Mouse (Mus musculus) layer of hippocampus, postnatal 14 days (tissue): ENCODE measurements around the gene Olfr76. TPM values are rescaled to one million over a fixed set of nuclear protein-coding genes. Genes with fewer than 3 reads are reported as not detected.
"Not testable (repeated sequence)": the region's sequence is repeated elsewhere in the genome, so short reads cannot be mapped to it uniquely, and the experiment has no call there.

ENCODE experiments used
- DNase-seq, 2 experiments: peaks; one replicate each; pipeline ENCODE4 v3.0.0; 2021 to 2022; ENCODE audit warnings: low spot score in 2 of 2, mixed read lengths in 1 of 2
- long read RNA-seq, 2 experiments: library from polyadenylated mRNA; stranded (forward); transcript quantifications; one replicate each; pipeline ENCODE4 v2.0.0; 2021
- total RNA-seq, 2 experiments: library from RNA; stranded (reverse); gene quantifications; 2 replicates each; pipeline ENCODE4 v1.2.3; 2021

Olfr76 gene
- not detected for total RNA-seq
- long read RNA-seq, experiment 1: 0 reads
- long read RNA-seq, experiment 2: 0 reads

- DNase-seq: no peak
These were observed at the start of gene Olfr76 for GRCm38 (mm10) chr19:12123103-12123502. Gene Olfr76, minus strand, starts transcription at chr19:12123203.

- not testable (repeated sequence) for DNase-seq
These were observed 47.1 kb upstream of the Olfr76 start, which contains the start of gene Olfr1555-ps1 for GRCm38 (mm10) chr19:12170062-12170599. Gene Olfr1555-ps1, minus strand, starts transcription at chr19:12170112.

GRCm38 (mm10) chr19:12145452-12145851 is 22.4 kb upstream of the Olfr76 start:
- DNase-seq: peak; percentile 22 to 79

- peak; percentile 38 to 92 for DNase-seq
These were observed 20.4 kb upstream of the Olfr76 start for GRCm38 (mm10) chr19:12143356-12143755.

GRCm38 (mm10) chr19:12134289-12134688 is 11.3 kb upstream of the Olfr76 start:
- DNase-seq: peak in 1 of 2 experiments; percentile 69

GRCm38 (mm10) chr19:12116464-12116863 is 6.5 kb downstream of the Olfr76 start:
- DNase-seq: no peak

- no peak for DNase-seq
These were observed 7.2 kb downstream of the Olfr76 start, which contains the start of gene Olfr1428 for GRCm38 (mm10) chr19:12115797-12116196. Gene Olfr1428, minus strand, starts transcription at chr19:12115897.

- DNase-seq: no peak
These were observed 9.2 kb downstream of the Olfr76 start for GRCm38 (mm10) chr19:12113807-12114206.

GRCm38 (mm10) chr19:12104541-12104940 is 18.5 kb downstream of the Olfr76 start:
- DNase-seq: peak in 1 of 2 experiments; percentile 1

- DNase-seq: no peak
These were observed 19.8 kb downstream of the Olfr76 start, which contains the start of gene Olfr1427 for GRCm38 (mm10) chr19:12103234-12103633. Gene Olfr1427, minus strand, starts transcription at chr19:12103334.

- DNase-seq: no peak
These were observed 31.1 kb downstream of the Olfr76 start, which contains the start of gene Olfr1426 for GRCm38 (mm10) chr19:12091913-12092312. Gene Olfr1426, minus strand, starts transcription at chr19:12092013.

- DNase-seq: not testable (repeated sequence)
These were observed 45.4 kb downstream of the Olfr76 start, which contains the start of gene Olfr1425 for GRCm38 (mm10) chr19:12077631-12078030. Gene Olfr1425, minus strand, starts transcription at chr19:12077731.

GRCm38 (mm10) chr19:12069546-12069945 is 53.5 kb downstream of the Olfr76 start:
- DNase-seq: not testable (repeated sequence)

Other genes starting within 250 kb of the Olfr76 start
- gene Olfr1419, start 248.1 kb downstream of the Olfr76 start, total RNA-seq: not detected
- gene Olfr1420, start 236.6 kb downstream of the Olfr76 start, total RNA-seq: not detected
- gene Patl1, start 210.8 kb downstream of the Olfr76 start, total RNA-seq: 10 to 100 TPM; 19.1 to 20.2 TPM
- 10 to 100 TPM; 54.8 to 56.2 TPM for gene Osbp, start 157.3 kb downstream of the Olfr76 start, total RNA-seq
- not detected for gene Olfr1423, start 81.9 kb downstream of the Olfr76 start, total RNA-seq
- gene Olfr1424, start 60.5 kb downstream of the Olfr76 start, total RNA-seq: not detected
- not detected for gene Olfr1425, start 45.5 kb downstream of the Olfr76 start, total RNA-seq
- not detected for gene Olfr1426, start 31.2 kb downstream of the Olfr76 start, total RNA-seq
- gene Olfr1427, start 19.9 kb downstream of the Olfr76 start, total RNA-seq: not detected
- gene Olfr1428, start 7.3 kb downstream of the Olfr76 start, total RNA-seq: not detected
- gene Olfr1555-ps1, start 46.9 kb upstream of the Olfr76 start, total RNA-seq: not detected
- gene Olfr1431, start 77.4 kb upstream of the Olfr76 start, total RNA-seq: not detected
- not detected for gene Olfr1432, start 109.4 kb upstream of the Olfr76 start, total RNA-seq
- gene Olfr262, start 118.5 kb upstream of the Olfr76 start, total RNA-seq: not detected
- not detected for gene Olfr235, start 137.8 kb upstream of the Olfr76 start, total RNA-seq
- gene Olfr1434, start 156.7 kb upstream of the Olfr76 start, total RNA-seq: not detected
- gene Olfr1436, start 175.9 kb upstream of the Olfr76 start, total RNA-seq: not detected
- gene Olfr1437, start 201.9 kb upstream of the Olfr76 start, total RNA-seq: not detected
- gene Olfr1438-ps1, start 212.7 kb upstream of the Olfr76 start, total RNA-seq: not detected